17 mouse cellular contexts compared by ENCODE assay signal in the genomic region with DNA sequence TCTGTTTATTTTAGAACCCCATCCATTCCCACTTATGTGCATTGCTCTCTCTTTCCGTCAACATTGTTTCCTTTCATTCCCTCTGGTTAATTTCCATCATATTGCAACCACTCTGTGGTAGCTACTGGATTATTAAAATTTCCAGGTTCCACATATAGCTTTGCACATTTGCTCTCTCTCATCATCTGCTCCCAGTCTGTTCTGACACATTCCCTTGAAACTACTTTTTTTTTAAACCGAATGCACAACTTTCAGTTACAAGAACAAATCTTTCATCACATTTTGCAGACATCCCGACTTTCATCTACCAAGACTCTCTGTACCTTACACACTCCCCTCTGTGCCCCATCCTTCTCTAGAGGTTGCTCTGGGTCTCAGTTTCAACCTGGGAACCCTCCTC.
"Had no signal": no experiment of that assay in that cellular context is flagged by ENCODE, and none has a peak within 500 bp of the region (broad histone marks: within the 10 kb centered on the region; RNA-seq: fewer than 3 reads in every experiment).

No protein-coding gene starts in this region.

- H3K9ac ChIP-seq: lung, embryonic 15.5 days; midbrain, embryonic 13.5 days; midbrain, embryonic 15.5 days; neural tube, embryonic 12.5 days; stomach, embryonic 15.5 days had no signal

- H3K27ac ChIP-seq: lung, embryonic 15.5 days; macrophage; midbrain, embryonic 13.5 days; midbrain, embryonic 15.5 days; neural tube, embryonic 12.5 days; stomach, embryonic 15.5 days; stomach, postnatal 0 days had no signal

- H3K9me3 ChIP-seq: lung, embryonic 15.5 days; megakaryocyte, embryonic 14.5 days; midbrain, embryonic 13.5 days; midbrain, embryonic 15.5 days; neural tube, embryonic 12.5 days; stomach, embryonic 15.5 days had no signal

- ATAC-seq: lung, postnatal 0 days; midbrain, embryonic 13.5 days; midbrain, embryonic 15.5 days had no signal

- H3K27me3 ChIP-seq: lung, embryonic 15.5 days; midbrain, embryonic 13.5 days; midbrain, embryonic 15.5 days; neural tube, embryonic 12.5 days; stomach, embryonic 15.5 days had no signal

- H3K4me1 ChIP-seq: megakaryocyte, embryonic 14.5 days; midbrain, embryonic 13.5 days; midbrain, embryonic 15.5 days; neural tube, embryonic 12.5 days; stomach, embryonic 15.5 days had no signal

- DNase-seq: lung, adult 2 months; lung, postnatal 14 days; lung, postnatal 36 days; right cerebral cortex, postnatal 14 days; thymus, adult 2 months; thymus, postnatal 25 days; thymus, postnatal 4 days had no signal

- H3K36me3 ChIP-seq: lung, embryonic 15.5 days; midbrain, embryonic 13.5 days; midbrain, embryonic 15.5 days; neural tube, embryonic 12.5 days; stomach, embryonic 15.5 days had no signal

- H3K4me3 ChIP-seq: lung, embryonic 15.5 days; megakaryocyte, embryonic 14.5 days; midbrain, embryonic 13.5 days; midbrain, embryonic 15.5 days; neural tube, embryonic 12.5 days; stomach, embryonic 15.5 days had no signal

- H3K4me2 ChIP-seq: lung, embryonic 15.5 days; midbrain, embryonic 11.5 days; midbrain, embryonic 13.5 days; midbrain, embryonic 15.5 days; neural tube, embryonic 12.5 days; stomach, embryonic 15.5 days had no signal
